In the genomic region with DNA sequence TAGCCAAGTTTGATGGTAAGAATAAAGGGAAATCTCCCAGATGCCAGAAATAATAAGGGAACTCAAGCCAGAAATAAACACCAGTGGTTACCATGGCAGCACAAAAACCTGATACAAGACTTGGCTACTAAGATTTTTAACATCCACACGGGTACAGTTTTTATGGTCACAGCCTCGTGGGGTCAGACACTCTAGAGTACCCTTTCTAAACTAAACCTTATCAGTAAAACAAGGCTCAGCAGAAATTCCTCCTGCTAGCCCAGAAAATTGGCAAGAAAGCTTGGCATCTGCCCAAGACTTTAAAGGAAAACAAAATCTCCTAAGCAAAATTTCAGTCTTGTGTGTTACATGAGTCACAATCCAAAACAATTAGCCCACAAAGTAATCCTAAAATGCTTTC, we compare ENCODE assay signal across 9 mouse cellular contexts. TPM values are rescaled to one million over a fixed set of nuclear protein-coding genes. Genes with fewer than 3 reads are reported as not detected.
DNase-seq lines count a peak whose midpoint lies in the region; ATAC-seq lines count a peak whose summit lies in the region.
"Had no signal": no experiment of that assay in that cellular context is flagged by ENCODE, and none has a peak within 500 bp of the region (broad histone marks: within the 10 kb centered on the region; RNA-seq: fewer than 3 reads in every experiment).

No protein-coding gene starts in this region.

- DNase-seq in adrenal gland, postnatal 10 days = peak; percentile 22
- no peak for DNase-seq in adrenal gland, postnatal 14 days
- peak; percentile 5 for DNase-seq in layer of hippocampus, adult 9-11 months
- no peak for DNase-seq in layer of hippocampus, adult 8-10 months (ENCODE audit: low spot score in 2 of 2)
- peak; percentile 55 for DNase-seq in embryonic facial prominence, embryonic 14.5 days (ENCODE audit: low spot score)
- DNase-seq in kidney, postnatal 14 days = peak; percentile 15
- DNase-seq in spleen, postnatal 4 days (ENCODE audit: low spot score in 2 of 2) = no peak

- H3K36me3 ChIP-seq in embryonic facial prominence, embryonic 14.5 days (ENCODE audit: control insufficient read depth, insufficient read depth, low read length) = no peaks in the 10 kb centered on the region
- no peaks in the 10 kb centered on the region for H3K36me3 ChIP-seq in hindbrain, embryonic 16.5 days (ENCODE audit: control insufficient read depth, insufficient read depth, low read length)

- H3K27ac ChIP-seq in embryonic facial prominence, embryonic 14.5 days (replicated peaks; ENCODE audit: low read depth, low read length) = no peak overlapping the region
- no peak overlapping the region for H3K27ac ChIP-seq in hindbrain, embryonic 16.5 days (ENCODE audit: low read depth, low read length)

- no peak overlapping the region for H3K9ac ChIP-seq in embryonic facial prominence, embryonic 14.5 days (ENCODE audit: low read depth, low read length)
- H3K9ac ChIP-seq in hindbrain, embryonic 16.5 days (ENCODE audit: low read depth, low read length) = no peak overlapping the region

- 10% methylated on average over 2 of the region's 2 CpGs for WGBS in embryonic facial prominence, embryonic 14.5 days
- 14% methylated on average over 2 of the region's 2 CpGs for WGBS in hindbrain, embryonic 16.5 days

- no peaks in the 10 kb centered on the region for H3K27me3 ChIP-seq in embryonic facial prominence, embryonic 14.5 days (replicated peaks; ENCODE audit: control insufficient read depth, insufficient read depth, low read length)
- no peaks in the 10 kb centered on the region for H3K27me3 ChIP-seq in hindbrain, embryonic 16.5 days (replicated peaks; ENCODE audit: control insufficient read depth, insufficient read depth, low read length)

- no peaks in the 10 kb centered on the region for H3K9me3 ChIP-seq in embryonic facial prominence, embryonic 14.5 days (ENCODE audit: control insufficient read depth, low read length)
- no peaks in the 10 kb centered on the region for H3K9me3 ChIP-seq in hindbrain, embryonic 16.5 days (ENCODE audit: control insufficient read depth, low read length)

- H3K4me3 ChIP-seq in embryonic facial prominence, embryonic 14.5 days (ENCODE audit: low read depth, low read length) = no peak overlapping the region
- H3K4me3 ChIP-seq in hindbrain, embryonic 16.5 days (ENCODE audit: low read length) = no peak overlapping the region
- H3K4me3 ChIP-seq: erythroblast, embryonic 14.5 days had no signal

- ATAC-seq in embryonic facial prominence, embryonic 14.5 days (ENCODE audit: low read depth) = peak; percentile 47
- no peak for ATAC-seq in hindbrain, embryonic 16.5 days

- no peak overlapping the region for H3K4me2 ChIP-seq in embryonic facial prominence, embryonic 14.5 days (ENCODE audit: low read depth, low read length)
- no peak overlapping the region for H3K4me2 ChIP-seq in hindbrain, embryonic 16.5 days (ENCODE audit: low read length)

- peaks cover 15% of the 10 kb centered on the region for H3K4me1 ChIP-seq in embryonic facial prominence, embryonic 14.5 days (ENCODE audit: control insufficient read depth, insufficient read depth, low read length)
- H3K4me1 ChIP-seq in hindbrain, embryonic 16.5 days (ENCODE audit: control insufficient read depth, insufficient read depth, low read depth, low read length) = peaks cover 9% of the 10 kb centered on the region

RNA-seq across cellular contexts. Expression of a gene that starts 17.0 kb away (rescaled TPM):
- total RNA-seq in adrenal gland, postnatal 10 days (2021) = 10 to 100 TPM in 1 of 2 experiments, 1 to 10 TPM in 1; 5.9 to 11.2 TPM
- 4.2 and 6.9 TPM in 2 replicates for total RNA-seq in adrenal gland, postnatal 14 days (2021)
- 1 to 10 TPM; 1.3 to 4.3 (median 1.7) TPM for total RNA-seq in layer of hippocampus, adult 8-10 months (2022)
- polyA plus RNA-seq in embryonic facial prominence, embryonic 14.5 days (2014; fragmentation: Nextera tagmentation; extraction: Ambion mirVana) = 30.7 and 36.5 TPM in 2 replicates
- polyA plus RNA-seq in hindbrain, embryonic 16.5 days (2015; fragmentation: Nextera tagmentation; extraction: Ambion mirVana) = 1.3 and 1.5 TPM in 2 replicates
- polyA plus RNA-seq: erythroblast, embryonic 14.5 days had no signal

Comparison
In these comparisons a context has a peak if more than half of its experiments do, and no peak if none do; other contexts are left out.
1. DNase-seq: peak in adrenal gland, postnatal 10 days (single experiment), layer of hippocampus, adult 9-11 months (single experiment), embryonic facial prominence, embryonic 14.5 days (single experiment) and kidney, postnatal 14 days (single experiment); none in adrenal gland, postnatal 14 days (single experiment), layer of hippocampus, adult 8-10 months (0 of 2) and spleen, postnatal 4 days (0 of 2).